Mouse (Mus musculus) intestine, embryonic 14.5 days (tissue): ENCODE data around the gene Slc20a1. TPM values are rescaled to one million over a fixed set of nuclear protein-coding genes. Genes with fewer than 3 reads are reported as not detected.
A peak's percentile ranks its signal among the peaks of the same experiment; 100 is the strongest.

ENCODE experiments used
- ATAC-seq: fragments of 200-750 bp; cut with Nextera tagmentation; replicated peaks from 2 replicates; pipeline ENCODE4 v1.8.0; 2017; ENCODE audit warnings: low read depth, moderate number of reproducible peaks, moderate TSS enrichment, moderate library complexity; ENCODE audit not compliant: low FRiP score, low TSS enrichment
- DNase-seq: peaks from one replicate; pipeline ENCODE4 v3.0.0-alpha.2; 2018; ENCODE audit warnings: low spot score
- H3K27ac ChIP-seq: fragments of 300-500 bp; sonication (generic); 2 replicates; pipeline ENCODE4 v1.5.1; 2014; ENCODE audit warnings: low read depth, mild to moderate bottlenecking, control low read depth
- H3K27me3 ChIP-seq: fragments of 300-500 bp; sonication (generic); replicated peaks from 2 replicates; pipeline ENCODE4 v1.6.1; 2014; ENCODE audit warnings: low read length, control low read depth; ENCODE audit not compliant: control insufficient read depth, insufficient read depth
- H3K36me3 ChIP-seq: fragments of 300-500 bp; sonication (generic); 2 replicates; pipeline ENCODE4 v1.6.1; 2014; ENCODE audit warnings: low read length, control low read depth; ENCODE audit not compliant: control insufficient read depth, insufficient read depth
- H3K4me1 ChIP-seq: fragments of 300-500 bp; sonication (generic); replicated peaks from 2 replicates; pipeline ENCODE4 v1.6.1; 2014; ENCODE audit warnings: low read length, control low read depth, mixed read lengths; ENCODE audit not compliant: control insufficient read depth, insufficient read depth
- H3K4me2 ChIP-seq: fragments of 300-500 bp; sonication (generic); 2 replicates; pipeline ENCODE4 v1.6.1; 2014; ENCODE audit warnings: low read length
- H3K4me3 ChIP-seq: fragments of 300-500 bp; sonication (generic); 2 replicates; pipeline ENCODE4 v1.5.1; 2014; ENCODE audit warnings: low read depth, low read length, control low read depth, mixed read lengths
- H3K9ac ChIP-seq: fragments of 300-500 bp; sonication (generic); 2 replicates; pipeline ENCODE4 v1.6.1; 2014; ENCODE audit warnings: mild to moderate bottlenecking, low read length
- H3K9me3 ChIP-seq: fragments of 300-500 bp; sonication (generic); 2 replicates; pipeline ENCODE4 v1.6.1; 2016; ENCODE audit warnings: low read length, control low read depth; ENCODE audit not compliant: control insufficient read depth
- WGBS: fragments of 180-500 bp; shearing (Covaris S2); extraction: QIAGEN DNeasy Blood & Tissue Kit; methylation state at CpG from one replicate; pipeline ENCODE4 v1.1.7; 2014; 5-methylcytosine and 5-hydroxymethylcytosine counted together
- polyA plus RNA-seq: library from polyadenylated mRNA; unstranded; fragments of >200 nt; fragmentation: Nextera tagmentation; extraction: Ambion mirVana; gene quantifications from 2 replicates; pipeline ENCODE4 v1.2.1, GENCODE M21; 2014

Gene Slc20a1
- polyA plus RNA-seq, 1 experiment from 2014 or later, result 61.1 TPM

DNA sequence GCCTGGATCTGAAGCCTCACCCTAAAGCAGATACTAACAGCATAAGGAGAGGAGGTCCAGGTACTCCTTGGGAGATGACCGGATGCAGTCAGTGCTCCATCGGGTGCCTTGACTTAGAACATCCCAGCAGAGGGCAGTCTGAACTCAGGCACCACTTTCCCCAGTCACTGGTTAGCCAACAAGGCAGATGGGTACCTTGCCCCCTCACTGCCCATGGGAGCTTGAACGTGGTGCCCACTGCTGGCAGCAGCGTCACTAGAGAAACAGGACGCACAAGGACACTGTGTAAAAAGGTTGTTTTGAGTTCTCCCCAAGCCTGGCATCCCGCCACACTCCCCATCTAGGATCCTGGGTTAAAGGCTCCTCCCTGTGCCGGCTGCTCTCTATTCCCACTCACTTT is 24.1 kb upstream of the Slc20a1 start:
- H3K9ac ChIP-seq, result no peak overlapping the region
- no peaks in the 10 kb centered on the region for H3K4me1 ChIP-seq
- no peak overlapping the region for H3K4me2 ChIP-seq
- H3K27ac ChIP-seq, result no peak overlapping the region
- H3K27me3 ChIP-seq, result no peaks in the 10 kb centered on the region
- ATAC-seq (peak; percentile 20; the same call in 1 of the 2 replicates), DNase-seq (no peak)
- H3K9me3 ChIP-seq, result no peaks in the 10 kb centered on the region
- no peak overlapping the region for H3K4me3 ChIP-seq
- 32% methylated on average over 7 of the region's 7 CpGs for WGBS
- H3K36me3 ChIP-seq, result no peaks in the 10 kb centered on the region

GRCm38 (mm10) chr2:129175636-129176035 is 22.9 kb upstream of the Slc20a1 start:
- H3K27me3 ChIP-seq, result no peaks in the 10 kb centered on the region
- H3K9ac ChIP-seq, result no peak overlapping the region
- H3K4me3 ChIP-seq, result no peak overlapping the region
- H3K9me3 ChIP-seq, result no peaks in the 10 kb centered on the region
- H3K27ac ChIP-seq, result no peak overlapping the region
- no peak overlapping the region for H3K4me2 ChIP-seq
- H3K4me1 ChIP-seq, result no peaks in the 10 kb centered on the region
- DNase-seq (no peak), ATAC-seq (no peak)
- H3K36me3 ChIP-seq, result no peaks in the 10 kb centered on the region
- 56% methylated on average over 2 of the region's 2 CpGs for WGBS

DNA sequence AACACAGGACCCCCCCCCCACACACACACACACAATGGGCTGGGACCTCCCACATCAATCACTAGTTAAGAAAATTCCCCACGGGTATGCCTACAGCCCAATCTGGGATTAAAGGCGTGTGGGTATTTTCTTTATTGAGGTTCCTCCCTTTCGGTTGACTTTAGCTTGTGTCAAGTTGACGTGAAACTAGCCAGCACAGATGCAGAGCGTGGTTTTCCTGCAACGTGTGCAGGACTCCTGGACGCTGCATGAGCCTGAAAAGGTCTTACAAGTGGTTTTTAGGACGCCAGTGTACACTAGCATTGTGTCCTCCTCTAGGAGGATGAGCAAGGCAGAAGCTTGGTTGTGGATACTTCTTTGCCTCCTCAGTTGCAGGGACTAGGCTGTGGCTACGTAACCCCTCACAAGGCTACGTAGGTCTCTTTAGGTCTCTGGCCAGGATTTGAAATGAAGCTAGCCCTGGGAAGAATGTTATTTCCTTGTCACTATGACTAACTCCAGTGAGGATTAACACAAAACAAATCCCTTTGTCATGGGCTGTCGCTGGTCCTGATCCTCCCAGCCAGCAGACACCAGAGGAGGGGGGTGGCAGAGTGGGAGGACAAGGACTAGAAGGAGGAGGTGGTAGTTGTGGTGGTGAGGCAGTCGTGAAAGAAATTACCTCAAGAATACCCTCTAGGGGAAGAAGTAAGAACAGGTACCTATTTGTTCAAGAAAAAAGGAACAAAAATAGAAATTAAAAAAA is 21.7 kb upstream of the Slc20a1 start:
- H3K4me3 ChIP-seq, result no peak overlapping the region
- H3K27ac ChIP-seq, result no peak overlapping the region
- 72% methylated on average over 12 of the region's 12 CpGs for WGBS
- H3K4me1 ChIP-seq, result no peaks in the 10 kb centered on the region
- no peaks in the 10 kb centered on the region for H3K27me3 ChIP-seq
- ATAC-seq (no peak), DNase-seq (no peak)
- no peak overlapping the region for H3K9ac ChIP-seq
- no peaks in the 10 kb centered on the region for H3K36me3 ChIP-seq
- H3K9me3 ChIP-seq, result no peaks in the 10 kb centered on the region
- H3K4me2 ChIP-seq, result no peak overlapping the region

- no peaks in the 10 kb centered on the region for H3K36me3 ChIP-seq
- H3K4me3 ChIP-seq, result no peak overlapping the region
- WGBS, result 47% methylated on average over 3 of the region's 3 CpGs
- no peaks in the 10 kb centered on the region for H3K9me3 ChIP-seq
- DNase-seq, result no peak
- no peak overlapping the region for H3K9ac ChIP-seq
- H3K4me2 ChIP-seq, result no peak overlapping the region
- H3K4me1 ChIP-seq, result no peaks in the 10 kb centered on the region
- 0 out of 2 replicates have a peak overlapping the region, but pooled peaks have one; percentile 55 for H3K27ac ChIP-seq
- no peak for ATAC-seq
- no peaks in the 10 kb centered on the region for H3K27me3 ChIP-seq
These were observed 20.9 kb upstream of the Slc20a1 start for GRCm38 (mm10) chr2:129177661-129178060.

GRCm38 (mm10) chr2:129178182-129178908 is 20.2 kb upstream of the Slc20a1 start:
- Histone ChIP-seq H3K36me3 (no peaks in the 10 kb centered on the region), H3K9me3 (no peaks in the 10 kb centered on the region), H3K4me1 (no peaks in the 10 kb centered on the region), H3K27me3 (no peaks in the 10 kb centered on the region), H3K4me2 (peak overlapping the region; percentile 0; the same call in 1 of the 2 replicates), H3K4me3 (no peak overlapping the region), H3K27ac (peak overlapping the region; percentile 55), H3K9ac (no peak overlapping the region)
- 30% methylated on average over 10 of the region's 10 CpGs for whole genome bisulfite sequencing
- no peak for DNase-seq
- peak; percentile 59; the same call in 1 of the 2 replicates for ATAC-seq

DNA sequence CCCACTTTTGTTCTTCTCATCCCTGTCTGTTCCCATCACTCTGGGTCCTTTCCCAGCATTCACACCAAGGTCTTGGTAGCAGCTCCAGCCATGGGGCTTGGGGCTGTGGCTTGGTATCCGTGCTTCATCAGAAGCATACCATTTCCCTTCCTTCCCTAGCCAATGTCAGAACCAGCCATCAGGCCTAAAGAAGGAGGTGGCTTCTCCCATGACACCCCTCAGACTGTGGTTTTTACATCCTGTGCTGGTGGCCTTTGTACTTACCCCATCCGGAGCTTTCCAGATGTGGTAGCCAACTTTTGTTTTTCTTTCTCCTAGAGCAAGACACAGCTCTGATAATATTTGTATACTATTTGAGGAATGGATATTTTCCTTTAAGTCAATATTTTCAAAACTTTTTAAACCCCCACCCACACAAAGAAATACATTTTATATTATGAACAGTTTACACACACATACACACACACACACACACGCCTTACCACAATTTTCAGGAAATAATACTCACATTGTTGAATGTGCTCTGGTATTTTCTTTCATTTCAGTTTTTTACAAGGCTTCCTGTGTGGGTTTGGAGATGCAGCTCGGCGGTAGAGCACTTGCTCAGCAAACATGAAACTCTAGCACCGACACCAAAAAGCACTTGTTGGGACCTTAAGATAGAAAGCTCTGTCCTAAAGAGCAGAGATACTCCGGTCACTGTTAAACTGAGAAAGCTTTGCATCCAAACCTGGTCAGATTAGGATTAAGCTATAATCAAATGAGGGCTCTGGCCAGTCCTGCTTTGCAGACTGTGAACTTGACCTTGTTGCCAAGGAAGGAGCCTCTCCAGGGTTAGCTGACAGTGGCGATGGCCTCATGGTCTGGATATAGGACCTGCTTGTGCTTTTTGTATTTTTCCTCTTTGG is 18.4 kb upstream of the Slc20a1 start:
- WGBS, result 73% methylated on average over 8 of the region's 8 CpGs
- H3K4me1 ChIP-seq, result no peaks in the 10 kb centered on the region
- no peak overlapping the region for H3K27ac ChIP-seq
- no peak overlapping the region for H3K9ac ChIP-seq
- H3K36me3 ChIP-seq, result no peaks in the 10 kb centered on the region
- H3K4me2 ChIP-seq, result no peak overlapping the region
- no peaks in the 10 kb centered on the region for H3K27me3 ChIP-seq
- no peak for ATAC-seq
- no peaks in the 10 kb centered on the region for H3K9me3 ChIP-seq
- DNase-seq, result no peak
- H3K4me3 ChIP-seq, result no peak overlapping the region

DNA sequence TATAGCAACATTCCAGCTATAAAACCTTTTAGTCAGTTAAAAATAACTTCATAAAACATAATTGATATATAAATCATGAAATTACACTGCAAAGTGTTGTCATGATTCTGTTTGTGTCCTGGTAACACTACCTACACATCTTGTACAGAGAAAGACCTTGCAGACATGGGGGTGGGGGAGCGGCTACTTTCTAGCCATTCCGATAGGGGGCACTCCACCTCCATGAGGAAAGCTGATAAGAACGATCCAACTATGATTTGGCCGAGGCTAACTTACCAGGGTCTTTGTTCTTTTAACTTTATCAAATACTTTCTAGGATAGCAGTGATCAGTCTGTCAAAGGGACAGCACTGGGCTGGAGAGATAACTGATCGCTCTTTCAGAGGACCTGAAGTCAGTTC is 17.1 kb upstream of the Slc20a1 start:
- Histone ChIP-seq H3K4me3 (no peak overlapping the region), H3K4me1 (no peaks in the 10 kb centered on the region), H3K27me3 (no peaks in the 10 kb centered on the region), H3K36me3 (no peaks in the 10 kb centered on the region), H3K9me3 (no peaks in the 10 kb centered on the region), H3K9ac (no peak overlapping the region), H3K27ac (no peak overlapping the region), H3K4me2 (no peak overlapping the region)
- ATAC-seq, result no peak
- no peak for DNase-seq
- WGBS, result 90% methylated on average over 5 of the region's 5 CpGs

DNA sequence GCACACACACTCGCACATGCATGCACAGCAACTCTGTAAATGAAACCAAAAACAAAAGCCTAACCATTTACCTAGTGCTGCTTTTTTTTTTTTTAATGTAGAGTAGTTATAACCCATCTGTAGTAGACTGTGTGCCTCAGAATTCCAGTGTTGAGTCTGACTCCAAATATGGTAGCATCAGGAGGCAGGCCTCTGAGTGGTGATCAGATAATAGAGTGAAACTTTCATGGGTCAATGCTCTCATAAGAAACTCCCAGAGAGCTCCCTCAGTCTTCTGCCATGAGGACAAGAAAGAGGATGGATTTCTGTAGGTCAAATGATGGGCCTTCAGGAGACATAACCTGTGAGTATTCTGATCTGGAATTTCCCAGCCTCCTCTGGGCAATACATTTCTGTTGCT is 16.2 kb upstream of the Slc20a1 start:
- ATAC-seq, result no peak
- no peaks in the 10 kb centered on the region for H3K27me3 ChIP-seq
- WGBS, result 95% methylated on average over 1 of the region's 1 CpGs

More for the DNA sequence above, 16.2 kb upstream of the Slc20a1 start:
- Histone ChIP-seq H3K27ac (no peak overlapping the region), H3K9me3 (no peaks in the 10 kb centered on the region), H3K4me1 (no peaks in the 10 kb centered on the region), H3K9ac (no peak overlapping the region), H3K4me2 (no peak overlapping the region), H3K4me3 (no peak overlapping the region), H3K36me3 (no peaks in the 10 kb centered on the region)
- no peak for DNase-seq
